Mouse (Mus musculus) hindbrain, embryonic 15.5 days (tissue): ENCODE measurements at regions not wholly inside any gene's neighbourhood (a gene's known extent, or its start where the extent isn't known, plus 50 kb on each side); places are given as distances from the start of the nearest gene placed in this dataset.

ENCODE experiments used
- ATAC-seq: fragments of 200-750 bp; cut with Nextera tagmentation; 2 replicates; pipeline ENCODE4 v1.8.0; 2017; ENCODE audit warnings: low read depth, moderate number of reproducible peaks, moderate TSS enrichment; ENCODE audit not compliant: low FRiP score
- H3K27ac ChIP-seq: fragments of 300-500 bp; sonication (generic); replicated peaks from 2 replicates; pipeline ENCODE4 v1.5.1; 2015; ENCODE audit warnings: mild to moderate bottlenecking, inconsistent platforms
- H3K27me3 ChIP-seq: fragments of 300-500 bp; sonication (generic); 2 replicates; pipeline ENCODE4 v1.6.1; 2015; ENCODE audit warnings: control low read depth, inconsistent platforms
- H3K36me3 ChIP-seq: fragments of 300-500 bp; sonication (generic); 2 replicates; pipeline ENCODE4 v1.6.1; 2015; ENCODE audit warnings: control low read depth, inconsistent platforms
- H3K4me1 ChIP-seq: fragments of 300-500 bp; sonication (generic); replicated peaks from 2 replicates; pipeline ENCODE4 v1.6.1; 2015; ENCODE audit warnings: control low read depth, inconsistent platforms
- H3K4me2 ChIP-seq: fragments of 300-500 bp; sonication (generic); 2 replicates; pipeline ENCODE4 v1.6.1; 2015; ENCODE audit warnings: moderate library complexity, mild to moderate bottlenecking, inconsistent platforms
- H3K4me3 ChIP-seq: fragments of 300-500 bp; sonication (generic); 2 replicates; pipeline ENCODE4 v1.5.1; 2015; ENCODE audit warnings: mild to moderate bottlenecking, inconsistent platforms
- H3K9ac ChIP-seq: fragments of 300-500 bp; sonication (generic); 2 replicates; pipeline ENCODE4 v1.6.1; 2015; ENCODE audit warnings: inconsistent platforms
- H3K9me3 ChIP-seq: fragments of 300-500 bp; sonication (generic); 2 replicates; pipeline ENCODE4 v1.6.1; 2016; ENCODE audit warnings: control low read depth, inconsistent platforms
- WGBS: fragments of 180-500 bp; shearing (Covaris S2); methylation state at CpG from one replicate; pipeline ENCODE4 v1.1.7; 2015; 5-methylcytosine and 5-hydroxymethylcytosine counted together

- peak; percentile 83 for ATAC-seq
Observed at GRCm38 (mm10) chr14:33824421-33824874, 98.9 kb upstream of the Gdf10 start.

GRCm38 (mm10) chr14:33826003-33826644 lies 97.3 kb upstream of the Gdf10 start:
- no peak for ATAC-seq
- 88% methylated on average over 12 of the region's 12 CpGs for WGBS

More at GRCm38 (mm10) chr14:33824421-33824874, 98.9 kb upstream of the Gdf10 start:
- Histone ChIP-seq H3K4me3 (no peak overlapping the region), H3K4me2 (peak overlapping the region; percentile 29), H3K9me3 (no peaks in the 10 kb centered on the region), H3K27ac (peak overlapping the region; percentile 14; the same call in 1 of the 2 replicates), H3K9ac (no peak overlapping the region), H3K36me3 (no peaks in the 10 kb centered on the region), H3K4me1 (peaks cover 8% of the 10 kb centered on the region), H3K27me3 (no peaks in the 10 kb centered on the region)
- 30% methylated on average over 11 of the region's 11 CpGs for whole genome bisulfite sequencing

GRCm38 (mm10) chr14:33832650-33833319 lies 90.6 kb upstream of the Gdf10 start:
- Histone ChIP-seq H3K9ac (no peak overlapping the region), H3K27me3 (no peaks in the 10 kb centered on the region), H3K27ac (no peak overlapping the region), H3K9me3 (no peaks in the 10 kb centered on the region), H3K4me1 (no peaks in the 10 kb centered on the region), H3K4me3 (no peak overlapping the region), H3K4me2 (no peak overlapping the region), H3K36me3 (no peaks in the 10 kb centered on the region)
- no peak for ATAC-seq
- WGBS, result 74% methylated on average over 14 of the region's 14 CpGs

More at GRCm38 (mm10) chr14:33826003-33826644, 97.3 kb upstream of the Gdf10 start:
- no peaks in the 10 kb centered on the region for H3K9me3 ChIP-seq
- no peaks in the 10 kb centered on the region for H3K27me3 ChIP-seq
- H3K27ac ChIP-seq, result no peak overlapping the region
- H3K4me1 ChIP-seq, result peaks cover 8% of the 10 kb centered on the region
- H3K9ac ChIP-seq, result no peak overlapping the region
- no peak overlapping the region for H3K4me3 ChIP-seq
- no peaks in the 10 kb centered on the region for H3K36me3 ChIP-seq
- H3K4me2 ChIP-seq, result no peak overlapping the region

GRCm38 (mm10) chr14:33836341-33836740 lies 87.0 kb upstream of the Gdf10 start:
- 88% methylated on average over 11 of the region's 11 CpGs for WGBS
- H3K4me1 ChIP-seq, result no peaks in the 10 kb centered on the region
- no peak overlapping the region for H3K4me2 ChIP-seq
- H3K9me3 ChIP-seq, result no peaks in the 10 kb centered on the region
- no peak overlapping the region for H3K4me3 ChIP-seq
- no peak overlapping the region for H3K27ac ChIP-seq
- no peaks in the 10 kb centered on the region for H3K27me3 ChIP-seq
- no peak for ATAC-seq
- H3K36me3 ChIP-seq, result no peaks in the 10 kb centered on the region
- H3K9ac ChIP-seq, result no peak overlapping the region

GRCm38 (mm10) chr14:33841821-33842220 lies 81.6 kb upstream of the Gdf10 start:
- Histone ChIP-seq H3K27ac (no peak overlapping the region), H3K4me2 (no peak overlapping the region), H3K27me3 (no peaks in the 10 kb centered on the region), H3K9me3 (no peaks in the 10 kb centered on the region), H3K4me1 (no peaks in the 10 kb centered on the region), H3K36me3 (no peaks in the 10 kb centered on the region), H3K4me3 (no peak overlapping the region), H3K9ac (no peak overlapping the region)
- no peak for ATAC-seq
- 85% methylated on average over 6 of the region's 6 CpGs for WGBS

GRCm38 (mm10) chr14:33853499-33853898 lies 69.9 kb upstream of the Gdf10 start:
- Histone ChIP-seq H3K9me3 (no peaks in the 10 kb centered on the region), H3K4me2 (no peak overlapping the region), H3K36me3 (no peaks in the 10 kb centered on the region), H3K4me1 (no peaks in the 10 kb centered on the region), H3K9ac (no peak overlapping the region), H3K4me3 (no peak overlapping the region), H3K27ac (no peak overlapping the region), H3K27me3 (no peaks in the 10 kb centered on the region)
- WGBS, result 88% methylated on average over 3 of the region's 3 CpGs
- no peak for ATAC-seq

- Histone ChIP-seq H3K4me2 (no peak overlapping the region), H3K4me3 (no peak overlapping the region), H3K9ac (no peak overlapping the region), H3K27ac (no peak overlapping the region), H3K4me1 (no peaks in the 10 kb centered on the region), H3K27me3 (no peaks in the 10 kb centered on the region), H3K9me3 (no peaks in the 10 kb centered on the region), H3K36me3 (no peaks in the 10 kb centered on the region)
- ATAC-seq, result no peak
- WGBS, result 90% methylated on average over 6 of the region's 6 CpGs
Observed at GRCm38 (mm10) chr14:33854181-33854580, 69.2 kb upstream of the Gdf10 start.

GRCm38 (mm10) chr14:33856992-33857391 lies 66.4 kb upstream of the Gdf10 start:
- H3K4me2 ChIP-seq, result no peak overlapping the region
- H3K9me3 ChIP-seq, result no peaks in the 10 kb centered on the region
- no peaks in the 10 kb centered on the region for H3K4me1 ChIP-seq
- 81% methylated on average over 6 of the region's 6 CpGs for WGBS
- ATAC-seq, result no peak
- H3K27ac ChIP-seq, result no peak overlapping the region
- no peak overlapping the region for H3K4me3 ChIP-seq
- H3K9ac ChIP-seq, result no peak overlapping the region
- no peaks in the 10 kb centered on the region for H3K27me3 ChIP-seq
- no peaks in the 10 kb centered on the region for H3K36me3 ChIP-seq

GRCm38 (mm10) chr14:33864796-33865195 lies 58.6 kb upstream of the Gdf10 start:
- Histone ChIP-seq H3K27ac (no peak overlapping the region), H3K9ac (no peak overlapping the region), H3K27me3 (no peaks in the 10 kb centered on the region), H3K9me3 (no peaks in the 10 kb centered on the region), H3K4me2 (no peak overlapping the region), H3K4me3 (no peak overlapping the region), H3K4me1 (no peaks in the 10 kb centered on the region), H3K36me3 (no peaks in the 10 kb centered on the region)
- WGBS, result 81% methylated on average over 1 of the region's 1 CpGs
- ATAC-seq, result no peak

- Histone ChIP-seq H3K4me2 (no peak overlapping the region), H3K27me3 (no peaks in the 10 kb centered on the region), H3K4me1 (no peaks in the 10 kb centered on the region), H3K9ac (no peak overlapping the region), H3K36me3 (no peaks in the 10 kb centered on the region), H3K9me3 (no peaks in the 10 kb centered on the region), H3K4me3 (no peak overlapping the region), H3K27ac (no peak overlapping the region)
- whole genome bisulfite sequencing, result 84% methylated on average over 2 of the region's 2 CpGs
- ATAC-seq, result no peak
Observed at GRCm38 (mm10) chr14:33865746-33866145, 57.6 kb upstream of the Gdf10 start.

- Histone ChIP-seq H3K4me1 (no peaks in the 10 kb centered on the region), H3K27me3 (no peaks in the 10 kb centered on the region), H3K9me3 (no peaks in the 10 kb centered on the region), H3K4me2 (no peak overlapping the region), H3K27ac (no peak overlapping the region), H3K9ac (no peak overlapping the region), H3K36me3 (no peaks in the 10 kb centered on the region), H3K4me3 (no peak overlapping the region)
- no peak for ATAC-seq
- 88% methylated on average over 3 of the region's 3 CpGs for WGBS
Observed at GRCm38 (mm10) chr14:33867674-33868073, 55.7 kb upstream of the Gdf10 start.
